Mouse (Mus musculus) hindbrain, embryonic 11.5 days (tissue): ENCODE data around the gene Nr4a1. TPM values are rescaled to one million over a fixed set of nuclear protein-coding genes. Genes with fewer than 3 reads are reported as not detected.

Source experiments
- ATAC-seq: fragments of 200-750 bp; cut with Nextera tagmentation; 2 replicates; pipeline ENCODE4 v1.8.0; 2017; ENCODE audit warnings: mild to moderate bottlenecking, moderate TSS enrichment, moderate library complexity; ENCODE audit not compliant: low FRiP score
- DNase-seq: peaks from one replicate; pipeline ENCODE4 v3.0.0-alpha.2; 2015; ENCODE audit warnings: low spot score
- H3K27ac ChIP-seq: fragments of 300-500 bp; sonication (generic); 2 replicates; pipeline ENCODE4 v1.5.1; 2014; ENCODE audit warnings: mild to moderate bottlenecking, low read depth, low read length
- H3K27me3 ChIP-seq: fragments of 300-500 bp; sonication (generic); 2 replicates; pipeline ENCODE4 v1.6.1; 2014; ENCODE audit warnings: mild to moderate bottlenecking, low read length, moderate library complexity, mixed read lengths; ENCODE audit not compliant: control insufficient read depth, insufficient read depth
- H3K36me3 ChIP-seq: fragments of 300-500 bp; sonication (generic); 2 replicates; pipeline ENCODE4 v1.6.1; 2014; ENCODE audit warnings: mild to moderate bottlenecking, low read length, moderate library complexity, mixed read lengths; ENCODE audit not compliant: control insufficient read depth, insufficient read depth
- H3K4me1 ChIP-seq: fragments of 300-500 bp; sonication (generic); replicated peaks from 2 replicates; pipeline ENCODE4 v1.6.1; 2014; ENCODE audit warnings: low read length, mixed read lengths; ENCODE audit not compliant: control insufficient read depth, insufficient read depth
- H3K4me2 ChIP-seq: fragments of 300-500 bp; sonication (generic); replicated peaks from 2 replicates; pipeline ENCODE4 v1.6.1; 2014; ENCODE audit warnings: mild to moderate bottlenecking, low read depth, low read length
- H3K4me3 ChIP-seq: fragments of 300-500 bp; sonication (generic); 2 replicates; pipeline ENCODE4 v1.5.1; 2014; ENCODE audit warnings: low read depth, low read length
- H3K9ac ChIP-seq: fragments of 300-500 bp; sonication (generic); 2 replicates; pipeline ENCODE4 v1.6.1; 2014; ENCODE audit warnings: low read depth, low read length
- H3K9me3 ChIP-seq: fragments of 300-500 bp; sonication (generic); 2 replicates; pipeline ENCODE4 v1.6.1; 2016; ENCODE audit warnings: low read length; ENCODE audit not compliant: control insufficient read depth
- WGBS: fragments of 180-500 bp; shearing (Covaris S2); extraction: QIAGEN DNeasy Blood & Tissue Kit; methylation state at CpG from one replicate; pipeline ENCODE4 v1.1.7; 2014; 5-methylcytosine and 5-hydroxymethylcytosine counted together
- polyA plus RNA-seq: library from polyadenylated mRNA; unstranded; fragments of >200 nt; fragmentation: Nextera tagmentation; extraction: Ambion mirVana; gene quantifications from 2 replicates; pipeline ENCODE4 v1.2.1, GENCODE M21; 2014

Gene Nr4a1
- polyA plus RNA-seq, 1 experiment from 2014 or later: 2.2 TPM

GRCm38 (mm10) chr15:101294028-101294894, 40.2 kb downstream of the Nr4a1 start:
- H3K9me3 ChIP-seq: no peaks in the 10 kb centered on the region
- H3K27ac ChIP-seq: no peak overlapping the region
- peaks cover 2% of the 10 kb centered on the region; the same call in 1 of the 2 replicates for H3K36me3 ChIP-seq
- H3K4me1 ChIP-seq: no peaks in the 10 kb centered on the region
- no peak overlapping the region for H3K9ac ChIP-seq
- WGBS: 60% methylated on average over 16 of the region's 16 CpGs
- ATAC-seq (no peak), DNase-seq (no peak)
- no peak overlapping the region for H3K4me2 ChIP-seq
- H3K27me3 ChIP-seq: no peaks in the 10 kb centered on the region
- no peak overlapping the region for H3K4me3 ChIP-seq

- H3K27me3 ChIP-seq: no peaks in the 10 kb centered on the region
- no peaks in the 10 kb centered on the region for H3K4me1 ChIP-seq
- ATAC-seq: no peak
- H3K27ac ChIP-seq: no peak overlapping the region
- no peak overlapping the region for H3K9ac ChIP-seq
- no peak overlapping the region for H3K4me3 ChIP-seq
- no peak for DNase-seq
- peaks cover 2% of the 10 kb centered on the region; the same call in 1 of the 2 replicates for H3K36me3 ChIP-seq
- 82% methylated on average over 7 of the region's 7 CpGs for WGBS
- H3K9me3 ChIP-seq: no peaks in the 10 kb centered on the region
- H3K4me2 ChIP-seq: no peak overlapping the region
Observed at GRCm38 (mm10) chr15:101295106-101295505, 41.0 kb downstream of the Nr4a1 start.

- no peaks in the 10 kb centered on the region for H3K4me1 ChIP-seq
- peaks cover 2% of the 10 kb centered on the region; the same call in 1 of the 2 replicates for H3K36me3 ChIP-seq
- 83% methylated on average over 10 of the region's 10 CpGs for WGBS
- H3K9ac ChIP-seq: no peak overlapping the region
- H3K27me3 ChIP-seq: no peaks in the 10 kb centered on the region
- H3K4me3 ChIP-seq: no peak overlapping the region
- H3K4me2 ChIP-seq: no peak overlapping the region
- H3K9me3 ChIP-seq: no peaks in the 10 kb centered on the region
- H3K27ac ChIP-seq: no peak overlapping the region
- DNase-seq (no peak), ATAC-seq (no peak)
Observed at GRCm38 (mm10) chr15:101295616-101296015, 41.5 kb downstream of the Nr4a1 start.

GRCm38 (mm10) chr15:101296091-101296490, 42.0 kb downstream of the Nr4a1 start:
- ATAC-seq (no peak), DNase-seq (no peak)
- Histone ChIP-seq H3K9ac (no peak overlapping the region), H3K27me3 (no peaks in the 10 kb centered on the region), H3K4me3 (no peak overlapping the region), H3K4me1 (no peaks in the 10 kb centered on the region), H3K4me2 (no peak overlapping the region), H3K27ac (no peak overlapping the region), H3K9me3 (no peaks in the 10 kb centered on the region), H3K36me3 (peaks cover 2% of the 10 kb centered on the region; the same call in 1 of the 2 replicates)
- 90% methylated on average over 11 of the region's 11 CpGs for WGBS

GRCm38 (mm10) chr15:101297988-101298387, 43.9 kb downstream of the Nr4a1 start:
- Histone ChIP-seq H3K27ac (no peak overlapping the region), H3K27me3 (no peaks in the 10 kb centered on the region), H3K4me2 (no peak overlapping the region), H3K9me3 (no peaks in the 10 kb centered on the region), H3K4me3 (no peak overlapping the region), H3K36me3 (no peaks in the 10 kb centered on the region), H3K9ac (no peak overlapping the region), H3K4me1 (no peaks in the 10 kb centered on the region)
- DNase-seq: no peak
- ATAC-seq: no peak
- WGBS: 32% methylated on average over 7 of the region's 7 CpGs

- H3K27me3 ChIP-seq: no peaks in the 10 kb centered on the region
- H3K4me1 ChIP-seq: no peaks in the 10 kb centered on the region
- ATAC-seq: no peak
- H3K4me3 ChIP-seq: no peak overlapping the region
- no peak overlapping the region for H3K9ac ChIP-seq
- peak; percentile 60 for DNase-seq
- H3K27ac ChIP-seq: no peak overlapping the region
- H3K9me3 ChIP-seq: no peaks in the 10 kb centered on the region
- no peak overlapping the region for H3K4me2 ChIP-seq
- no peaks in the 10 kb centered on the region for H3K36me3 ChIP-seq
- 15% methylated on average over 5 of the region's 7 CpGs for WGBS
Observed at GRCm38 (mm10) chr15:101298550-101298949, 44.5 kb downstream of the Nr4a1 start.

GRCm38 (mm10) chr15:101299480-101299960, 45.5 kb downstream of the Nr4a1 start:
- H3K4me2 ChIP-seq: no peak overlapping the region
- H3K9ac ChIP-seq: no peak overlapping the region
- no peaks in the 10 kb centered on the region for H3K36me3 ChIP-seq
- DNase-seq (no peak), ATAC-seq (no peak)
- H3K4me3 ChIP-seq: no peak overlapping the region
- WGBS: 85% methylated on average over 14 of the region's 14 CpGs
- H3K9me3 ChIP-seq: no peaks in the 10 kb centered on the region
- H3K27me3 ChIP-seq: no peaks in the 10 kb centered on the region
- no peaks in the 10 kb centered on the region for H3K4me1 ChIP-seq
- H3K27ac ChIP-seq: no peak overlapping the region

- DNase-seq: no peak
- no peaks in the 10 kb centered on the region for H3K4me1 ChIP-seq
- no peaks in the 10 kb centered on the region for H3K27me3 ChIP-seq
- H3K9ac ChIP-seq: no peak overlapping the region
- ATAC-seq: no peak
- H3K4me2 ChIP-seq: no peak overlapping the region
- no peak overlapping the region for H3K27ac ChIP-seq
- WGBS: 73% methylated on average over 6 of the region's 6 CpGs
- no peak overlapping the region for H3K4me3 ChIP-seq
- H3K36me3 ChIP-seq: no peaks in the 10 kb centered on the region
- no peaks in the 10 kb centered on the region for H3K9me3 ChIP-seq
Observed at GRCm38 (mm10) chr15:101300128-101300527, 46.1 kb downstream of the Nr4a1 start.

GRCm38 (mm10) chr15:101302201-101302600, 48.1 kb downstream of the Nr4a1 start:
- no peaks in the 10 kb centered on the region for H3K4me1 ChIP-seq
- no peaks in the 10 kb centered on the region for H3K9me3 ChIP-seq
- no peak for ATAC-seq
- no peaks in the 10 kb centered on the region for H3K27me3 ChIP-seq
- H3K36me3 ChIP-seq: no peaks in the 10 kb centered on the region
- H3K27ac ChIP-seq: no peak overlapping the region
- DNase-seq: no peak
- WGBS: 87% methylated on average over 3 of the region's 3 CpGs
- no peak overlapping the region for H3K4me3 ChIP-seq
- H3K4me2 ChIP-seq: no peak overlapping the region
- no peak overlapping the region for H3K9ac ChIP-seq
